Mouse (Mus musculus) kidney, postnatal 4 days (tissue): ENCODE measurements at regions not wholly inside any gene's neighbourhood (a gene's known extent, or its start where the extent isn't known, plus 50 kb on each side); places are given as distances from the start of the nearest gene placed in this dataset.

ENCODE experiments used
- DNase-seq, 2 experiments: peaks; one replicate each; pipeline ENCODE4 v3.0.0; 2021; ENCODE audit warnings: mixed read lengths in 2 of 2

DNA sequence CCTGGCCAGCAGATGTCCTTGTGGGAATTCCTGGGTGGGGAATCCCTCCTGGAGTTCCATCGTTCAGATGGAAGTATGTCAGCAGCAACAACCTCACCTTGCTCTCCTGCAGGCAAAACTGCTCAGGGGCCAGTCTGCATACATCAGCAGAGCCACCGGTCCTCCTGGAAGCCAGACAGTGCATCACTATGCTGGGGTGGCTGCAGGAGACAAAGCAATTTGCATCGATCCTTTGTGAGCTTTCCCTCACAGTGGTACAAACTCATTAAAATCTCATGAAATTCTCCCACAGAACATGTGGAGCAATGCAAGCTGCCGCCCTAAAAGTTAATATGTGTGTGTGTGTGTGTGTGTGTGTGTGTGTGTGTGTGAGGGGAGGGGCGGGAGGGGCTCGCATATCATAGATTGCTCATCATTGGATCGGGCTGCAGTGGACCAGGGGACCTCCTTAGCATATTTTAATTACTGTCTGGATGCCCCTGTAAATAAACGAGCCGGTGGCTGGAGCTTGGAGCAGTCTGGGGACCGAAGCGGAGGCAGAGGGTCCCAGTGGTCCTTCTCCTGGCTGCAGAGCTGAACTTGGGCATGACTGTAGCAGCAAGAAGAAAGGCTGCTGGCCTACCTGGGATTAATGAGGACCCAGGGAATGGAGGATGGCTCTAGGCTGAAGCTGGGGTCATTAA lies 597.8 kb downstream of the Vrk1 start:
- no peak for DNase-seq

DNA sequence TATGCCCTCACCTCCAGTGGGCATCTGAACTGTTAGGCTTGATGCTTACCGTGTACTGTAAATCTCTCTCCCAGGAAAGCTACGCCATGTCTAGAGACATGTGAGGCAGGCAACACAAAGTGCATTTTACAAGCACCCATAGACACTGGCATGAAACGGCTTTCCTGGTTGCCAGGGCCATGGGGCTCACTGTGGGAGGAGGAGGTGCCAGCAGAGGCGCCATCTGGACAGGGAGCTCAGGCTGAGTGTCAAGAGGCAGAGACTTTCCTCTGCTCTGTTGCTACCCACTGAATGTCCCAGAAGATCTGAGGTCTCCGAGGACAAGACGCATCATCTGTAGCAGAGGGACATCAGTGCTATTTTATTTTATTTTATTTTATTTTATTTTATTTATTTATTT lies 608.7 kb downstream of the Vrk1 start:
- DNase-seq, result no peak

DNA sequence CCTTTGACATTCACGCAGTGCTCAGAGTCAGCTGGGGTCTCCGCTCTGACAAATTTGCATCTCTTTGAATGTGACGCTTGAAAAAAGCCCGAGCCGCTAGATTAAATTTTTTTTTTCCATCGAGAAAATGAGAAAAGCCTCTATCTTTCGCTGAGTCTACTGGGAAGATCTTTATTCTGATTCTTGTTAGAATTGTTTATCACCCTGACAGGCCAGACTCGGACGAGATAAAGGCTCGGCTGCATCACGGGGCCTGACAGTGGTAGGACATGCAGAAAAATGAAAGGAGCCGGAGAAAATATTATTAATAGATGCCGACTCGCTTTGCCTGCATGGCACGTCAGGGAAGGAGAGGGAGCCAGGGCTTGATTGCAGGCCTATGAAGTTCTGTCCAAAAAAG lies 616.8 kb downstream of the Vrk1 start:
- no peak for DNase-seq

DNA sequence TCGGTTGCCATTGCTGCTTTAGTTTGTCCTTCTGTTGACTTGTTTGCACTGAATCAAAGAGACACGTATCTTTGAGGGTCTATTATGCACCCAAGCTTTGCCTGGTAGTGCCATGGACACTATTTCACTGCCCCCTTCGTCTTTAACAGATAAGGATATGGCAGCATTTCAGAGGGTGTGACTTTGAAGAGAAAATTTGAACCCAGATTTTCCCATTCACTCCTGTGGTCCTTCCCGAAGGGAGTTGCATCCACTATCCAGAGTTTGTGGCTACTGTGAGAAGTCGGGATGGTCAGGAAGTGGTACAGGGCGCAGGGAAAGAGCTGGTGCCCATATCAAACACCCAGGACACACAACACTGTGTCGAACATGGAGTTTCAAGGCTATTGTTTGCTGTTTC lies 622.5 kb downstream of the Vrk1 start:
- DNase-seq, result no peak

DNA sequence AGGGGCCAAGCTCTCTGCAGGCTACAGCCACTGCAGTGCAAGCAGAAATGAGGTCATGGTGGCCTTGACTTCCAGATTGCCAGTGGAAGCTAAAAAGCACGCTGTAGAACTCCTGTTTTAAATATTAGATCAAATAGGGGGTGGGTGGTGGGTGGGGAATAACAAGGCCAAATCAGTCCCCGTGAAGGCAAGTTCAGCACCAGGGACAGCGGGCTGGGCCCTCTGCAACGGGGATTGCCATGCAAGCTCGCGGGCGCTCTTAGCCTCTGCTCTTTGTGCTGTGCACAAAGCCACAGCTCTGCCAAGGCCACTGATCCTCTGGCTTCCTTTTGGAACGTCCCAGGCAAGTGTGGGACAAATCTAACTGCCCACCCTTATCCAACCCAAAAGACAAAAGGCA lies 623.1 kb downstream of the Vrk1 start:
- DNase-seq, result peak; percentile 84 to 85

DNA sequence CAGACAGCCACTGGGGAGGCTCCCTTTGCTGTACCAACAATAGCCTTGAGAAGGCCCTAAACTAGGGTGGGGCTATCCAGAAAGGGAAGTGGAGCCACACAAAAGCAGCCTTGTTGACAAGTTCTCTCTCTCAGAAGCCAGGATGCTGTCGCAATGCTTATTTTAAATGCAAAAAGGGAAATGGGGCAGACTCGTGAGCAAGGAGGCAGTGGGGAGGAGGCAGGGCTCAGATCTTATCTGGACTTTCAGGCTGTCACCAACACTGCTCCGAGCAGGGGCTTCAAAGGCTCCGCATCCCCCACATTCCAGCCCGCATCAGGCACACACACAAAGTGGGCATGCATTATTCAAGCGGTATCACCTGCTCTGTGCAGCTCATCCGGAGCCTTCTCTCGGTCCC lies 648.3 kb downstream of the Vrk1 start:
- no peak for DNase-seq

DNA sequence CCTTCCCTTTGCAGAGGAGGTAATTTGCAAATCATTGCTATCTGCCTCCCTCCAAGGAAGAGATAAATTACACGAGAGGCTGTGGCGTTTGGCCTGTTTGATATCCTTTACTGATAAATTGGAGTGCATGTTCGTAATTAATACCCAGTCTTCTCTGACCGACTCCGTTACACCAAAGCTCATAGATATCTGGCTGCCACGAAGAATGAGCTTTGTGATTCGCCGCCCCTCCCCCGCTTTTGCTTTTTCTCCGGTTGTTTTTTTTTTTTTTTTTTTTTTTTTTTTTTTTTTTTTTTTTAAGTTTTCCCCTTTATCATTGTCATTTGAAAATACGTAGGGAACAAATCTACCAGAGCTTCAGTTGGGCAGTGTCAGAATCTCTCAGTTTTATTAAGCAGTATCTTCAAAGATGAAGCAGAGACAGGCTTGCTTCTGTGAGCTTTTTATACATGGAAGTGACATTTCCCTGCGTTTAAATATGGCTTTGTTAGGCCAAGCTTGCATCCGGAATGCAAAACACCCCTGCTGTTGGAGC lies 663.3 kb downstream of the Vrk1 start:
- DNase-seq, result peak; percentile 21 to 25

DNA sequence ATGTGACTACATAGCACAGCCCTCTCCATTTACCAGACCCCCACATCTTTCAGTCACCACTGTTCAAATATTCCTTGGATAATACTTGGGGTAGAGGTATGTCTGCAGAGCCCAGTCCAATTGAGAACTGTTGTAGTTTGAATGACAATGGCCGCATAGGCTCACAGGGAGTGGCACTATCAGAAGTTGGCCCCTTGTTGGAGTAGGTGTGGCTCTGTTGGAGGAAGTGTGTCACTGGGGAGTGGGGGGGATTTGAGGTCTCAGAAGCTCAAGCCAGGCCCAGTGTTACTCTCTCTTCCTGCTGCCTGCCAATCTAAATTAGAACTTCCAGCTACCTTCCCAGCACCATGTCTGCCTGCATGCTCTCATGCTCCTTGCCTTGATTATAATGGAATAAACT lies 664.7 kb downstream of the Vrk1 start:
- DNase-seq, result no peak

DNA sequence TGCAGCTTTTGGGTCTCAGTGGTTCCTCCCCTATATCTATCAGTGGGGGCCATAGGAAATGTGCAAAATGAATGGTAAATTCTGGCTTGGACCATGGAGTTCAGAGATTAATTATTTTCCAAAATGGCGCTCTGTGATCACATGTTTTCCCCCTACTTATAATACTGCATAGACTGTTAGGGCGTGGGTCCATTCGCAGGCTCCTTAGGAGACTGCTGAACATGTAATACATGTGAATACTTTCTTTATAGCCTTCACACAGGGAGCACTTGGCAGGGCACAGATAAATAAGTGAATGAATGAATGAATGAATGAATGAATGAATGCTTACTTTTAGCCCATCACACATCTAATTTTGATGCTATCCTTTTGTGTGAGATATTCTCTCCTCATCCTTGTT lies 666.1 kb downstream of the Vrk1 start:
- no peak for DNase-seq

DNA sequence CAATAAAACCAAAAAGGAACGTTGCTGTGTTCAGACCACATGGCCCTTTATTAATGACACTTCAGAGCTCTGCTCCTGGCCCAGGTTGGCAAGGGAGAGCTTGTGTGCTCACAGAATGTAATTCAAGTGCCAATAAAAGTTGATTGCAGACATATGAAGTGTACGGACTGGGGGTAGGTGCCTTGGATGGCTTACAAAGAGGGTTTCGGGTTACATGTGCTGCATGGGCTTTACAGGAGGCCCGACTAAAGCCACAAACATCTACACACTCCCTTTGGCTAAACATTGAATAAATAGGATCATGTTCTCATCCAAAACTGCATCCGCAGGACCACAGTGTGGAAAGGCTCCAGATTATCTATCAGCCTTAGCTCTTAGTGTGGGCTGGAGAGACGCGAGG lies 666.5 kb downstream of the Vrk1 start:
- DNase-seq, result no peak

DNA sequence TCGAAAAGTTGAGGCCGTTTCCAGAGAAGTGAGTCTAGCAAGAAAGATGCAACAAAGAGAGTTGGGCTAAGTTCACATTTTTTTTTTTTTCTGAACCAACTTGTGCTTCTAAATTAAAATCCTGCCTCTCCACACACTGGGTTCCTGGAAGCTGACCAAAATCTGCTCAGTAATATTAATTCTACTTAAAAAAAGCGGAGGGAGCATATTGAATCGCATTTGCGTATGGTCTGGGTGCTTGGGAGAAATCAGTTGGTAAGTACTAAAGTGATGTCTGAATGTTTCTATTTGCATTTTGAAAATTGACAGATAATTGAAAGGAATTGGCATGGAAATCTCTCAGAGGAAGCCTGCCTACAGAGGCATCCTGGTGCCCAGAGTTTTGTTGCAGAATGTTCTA lies 676.0 kb downstream of the Vrk1 start:
- DNase-seq, result no peak

DNA sequence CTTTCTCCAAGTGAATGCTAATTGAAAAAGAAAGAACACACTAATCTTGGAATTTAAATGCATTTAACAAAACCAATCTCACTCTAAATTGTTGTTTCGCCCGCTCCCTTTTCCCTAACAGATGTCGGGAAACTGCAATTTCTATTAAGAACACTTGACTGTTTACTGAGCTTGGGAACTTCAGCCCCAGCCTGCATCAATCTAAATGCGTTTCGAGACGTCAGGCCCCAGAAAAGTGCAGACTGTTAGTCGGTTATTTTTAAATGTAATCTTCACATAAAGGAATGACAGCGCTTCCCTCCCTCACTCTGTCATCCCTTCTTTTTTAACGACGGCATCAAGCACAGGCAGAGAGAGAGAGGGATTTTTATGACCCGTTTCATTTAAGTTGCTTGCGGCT lies 677.7 kb downstream of the Vrk1 start:
- DNase-seq, result no peak

DNA sequence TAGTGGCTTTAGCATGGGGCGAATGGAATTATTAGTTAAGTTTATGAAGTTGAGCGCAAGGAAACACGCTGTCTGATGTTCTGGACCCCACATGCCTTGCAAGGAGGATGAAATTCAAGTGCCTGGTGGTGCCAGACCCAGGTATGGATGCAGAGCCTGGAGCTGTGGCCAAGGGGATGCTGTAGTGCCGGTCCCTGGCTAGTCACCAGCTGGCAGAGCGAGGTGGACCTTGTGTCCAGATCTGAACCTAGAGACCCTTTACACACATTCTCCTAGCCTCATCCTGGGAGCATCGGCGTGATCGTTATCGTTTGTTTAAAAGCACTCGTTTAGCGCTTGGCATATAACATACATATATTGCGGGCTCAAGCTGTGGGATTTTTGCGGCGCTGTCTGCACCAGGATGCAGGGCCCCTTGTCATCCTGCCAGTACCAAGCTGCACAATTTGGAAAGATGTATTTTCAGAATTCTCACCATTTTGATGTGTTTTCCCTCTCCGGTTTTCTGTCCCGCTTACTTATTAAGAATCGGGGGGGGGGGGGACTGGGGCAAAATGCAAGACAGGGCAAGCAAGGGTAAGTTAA lies 678.2 kb downstream of the Vrk1 start:
- no peak for DNase-seq

DNA sequence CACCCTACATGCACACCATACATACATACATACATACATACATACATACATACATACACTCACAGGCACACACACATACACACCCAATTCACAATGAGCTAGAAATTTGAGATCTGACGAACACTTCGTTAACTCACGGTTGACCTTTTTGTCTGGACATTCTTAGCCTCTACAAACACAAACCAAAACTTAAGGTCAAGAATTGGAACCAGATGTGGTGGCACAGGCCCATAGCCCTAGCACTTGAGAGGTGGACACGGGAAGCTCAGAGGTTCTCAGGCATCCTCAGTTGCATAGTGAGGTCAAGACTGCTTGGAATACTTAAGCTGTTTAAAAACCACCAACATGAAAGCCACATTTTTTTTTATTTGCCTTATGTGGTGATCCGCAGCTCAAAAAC lies 692.9 kb downstream of the Vrk1 start:
- no peak for DNase-seq

DNA sequence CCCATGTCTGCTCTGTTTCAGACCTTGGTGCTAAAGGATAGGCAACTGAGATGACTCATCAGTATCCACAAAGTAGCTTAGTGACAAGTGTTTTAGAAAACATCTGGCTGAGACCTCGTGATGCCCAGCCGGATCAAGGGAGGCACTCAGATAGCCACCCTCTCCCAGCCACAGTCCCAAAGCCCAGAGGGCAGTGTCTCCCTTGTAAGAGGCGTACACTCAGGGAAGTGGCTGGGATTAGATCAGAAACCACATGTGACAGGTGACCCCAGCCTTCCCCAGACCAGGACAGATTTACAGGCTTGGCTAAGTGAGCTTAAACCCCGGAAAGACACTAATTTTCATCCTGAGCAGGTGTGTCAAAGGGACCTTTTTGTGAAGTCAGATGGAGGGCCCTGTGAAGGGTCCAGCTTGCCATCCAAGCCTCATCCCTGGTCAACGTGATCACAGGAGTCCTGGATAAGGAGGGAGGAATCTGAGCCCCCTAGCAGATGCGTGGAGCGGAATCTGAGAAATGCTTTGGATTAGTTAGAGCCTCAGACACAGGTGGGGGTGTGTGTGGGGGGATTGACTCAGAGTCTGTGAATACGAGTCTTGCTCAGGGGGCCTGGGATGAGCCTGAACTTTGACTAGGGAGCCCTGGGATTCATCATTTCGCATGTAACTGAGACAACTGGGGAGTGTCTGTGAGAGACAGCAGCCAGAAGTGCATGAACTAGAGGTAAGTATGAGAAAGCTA lies 711.4 kb downstream of the Vrk1 start:
- peak in 1 of 2 experiments; percentile 2 for DNase-seq

DNA sequence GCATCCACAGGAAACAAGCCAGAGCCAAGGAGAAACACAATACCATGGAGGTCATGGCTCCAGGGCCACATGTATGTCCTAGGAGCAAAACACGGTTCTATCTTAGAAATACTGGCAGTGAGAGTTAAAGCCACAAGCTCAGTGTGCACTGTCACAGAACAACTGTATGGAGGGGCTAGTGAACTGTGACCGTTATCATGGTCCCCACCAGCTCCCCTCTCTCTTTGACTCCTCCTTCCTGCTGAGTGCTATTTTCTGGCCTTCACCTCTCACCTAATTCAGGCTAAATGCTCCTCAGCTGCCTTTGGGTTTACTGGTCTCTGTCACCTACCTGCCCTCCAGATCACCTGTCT lies 712.0 kb downstream of the Vrk1 start:
- DNase-seq, result no peak

DNA sequence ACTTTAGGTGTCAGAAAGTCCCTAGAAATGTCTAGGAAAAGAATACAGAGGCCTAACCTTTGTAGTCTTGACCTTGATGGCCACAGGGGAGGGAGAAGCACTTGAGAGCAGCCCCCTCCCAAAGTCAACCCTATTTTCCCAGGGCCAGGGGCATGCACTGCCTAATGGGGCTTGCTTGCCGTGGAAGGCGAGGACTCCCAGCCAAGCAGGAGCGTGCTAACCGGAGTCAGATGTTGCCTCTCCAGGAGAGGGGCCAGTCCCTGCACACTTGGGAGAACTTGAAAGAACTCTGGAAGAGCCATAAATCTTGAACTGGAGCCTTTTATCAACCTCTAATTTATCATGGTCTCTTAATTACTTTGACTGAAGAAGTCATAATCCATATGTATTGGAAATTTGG lies 712.7 kb downstream of the Vrk1 start:
- no peak for DNase-seq

DNA sequence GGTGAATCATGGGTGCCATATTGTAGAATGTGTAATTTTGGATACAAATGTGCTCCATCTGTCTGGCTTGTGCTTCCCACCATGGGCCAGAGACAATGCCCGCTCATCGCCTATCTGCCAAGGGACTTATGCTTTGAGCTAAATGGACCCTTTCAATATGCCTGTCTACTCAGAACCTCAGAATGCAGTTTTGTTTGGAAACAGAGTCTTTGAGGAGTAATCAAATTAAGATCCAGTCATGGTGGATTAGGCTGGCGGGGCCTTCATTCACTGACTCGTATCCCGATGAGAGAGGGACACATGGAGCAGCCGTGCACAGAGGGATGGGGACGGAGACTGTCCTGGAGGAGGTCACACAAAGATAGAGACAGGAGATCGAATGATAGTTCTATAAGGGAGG lies 716.9 kb downstream of the Vrk1 start:
- DNase-seq, result no peak

DNA sequence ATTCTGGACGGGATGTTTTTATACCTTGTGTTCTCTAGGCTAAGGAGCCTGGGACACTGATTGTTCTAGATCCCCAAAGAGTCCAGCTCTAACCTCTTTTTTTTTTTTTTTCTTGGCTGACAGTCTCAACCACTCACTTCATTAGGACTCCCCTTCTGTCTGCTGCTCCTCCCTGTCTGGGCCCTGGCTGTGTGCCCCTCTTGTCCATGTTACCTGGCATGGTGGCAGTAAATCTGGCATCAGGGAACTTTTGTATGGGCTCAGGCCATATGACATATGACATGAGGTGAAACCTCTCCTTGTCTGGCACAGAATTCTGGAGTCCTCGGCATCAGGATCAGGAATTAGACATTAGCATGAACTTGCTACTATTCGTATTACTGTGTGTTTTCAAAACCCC lies 717.5 kb downstream of the Vrk1 start:
- DNase-seq, result no peak

DNA sequence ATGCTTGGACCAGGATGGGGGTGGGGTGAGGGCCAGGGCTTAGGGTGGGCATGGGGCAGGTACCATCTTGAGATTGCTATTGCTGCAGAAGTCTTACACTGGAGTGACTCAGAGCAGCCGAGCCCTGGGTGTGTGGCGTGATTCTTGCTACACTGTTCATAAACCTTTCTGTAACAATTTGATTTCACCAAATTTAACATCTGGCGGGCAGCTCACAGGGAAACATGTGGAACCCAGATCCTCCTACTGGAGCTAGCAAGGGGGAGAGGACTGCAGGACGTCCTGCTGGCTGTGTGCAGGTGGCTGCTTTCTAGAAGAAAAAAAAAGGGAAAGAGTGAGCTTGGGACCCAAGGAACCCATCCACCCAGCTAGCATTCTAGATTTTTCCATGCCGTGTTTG lies 719.7 kb downstream of the Vrk1 start:
- DNase-seq, result no peak

DNA sequence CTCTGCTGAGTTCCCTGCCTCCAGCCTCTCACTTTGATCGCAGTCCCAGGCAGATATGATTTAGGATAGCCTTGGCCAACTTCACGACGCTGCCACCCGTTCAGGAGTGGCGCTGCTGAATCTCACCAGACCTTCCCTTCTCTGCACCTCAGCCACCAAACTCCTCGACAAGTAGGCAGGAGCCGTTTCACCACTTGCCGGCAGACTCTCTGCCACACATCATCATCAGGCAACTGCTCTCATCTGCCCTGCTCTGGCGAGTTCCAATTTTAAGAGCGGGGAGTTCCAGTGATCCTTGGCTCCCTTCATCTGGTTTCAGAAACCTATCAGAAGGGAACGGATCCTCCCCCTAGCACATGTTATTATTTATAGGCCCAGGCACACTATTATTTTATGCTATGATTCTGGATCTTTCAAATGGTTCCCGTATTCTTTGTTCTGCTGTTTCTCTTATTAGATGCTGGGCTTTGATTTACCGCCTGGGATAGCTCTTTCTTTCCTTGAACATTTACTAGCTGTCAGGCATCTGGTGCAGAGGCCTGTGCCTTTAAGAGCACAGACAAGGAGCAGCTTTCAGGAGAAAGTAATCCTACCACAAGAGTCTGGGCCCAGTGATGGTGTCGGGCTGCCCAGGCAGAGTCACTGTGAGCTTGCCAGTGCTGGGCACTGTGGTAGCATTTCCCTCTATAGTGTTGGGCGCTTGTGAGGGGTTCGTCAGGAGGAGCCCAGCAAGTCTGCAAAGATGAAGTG lies 722.3 kb downstream of the Vrk1 start:
- DNase-seq, result no peak

DNA sequence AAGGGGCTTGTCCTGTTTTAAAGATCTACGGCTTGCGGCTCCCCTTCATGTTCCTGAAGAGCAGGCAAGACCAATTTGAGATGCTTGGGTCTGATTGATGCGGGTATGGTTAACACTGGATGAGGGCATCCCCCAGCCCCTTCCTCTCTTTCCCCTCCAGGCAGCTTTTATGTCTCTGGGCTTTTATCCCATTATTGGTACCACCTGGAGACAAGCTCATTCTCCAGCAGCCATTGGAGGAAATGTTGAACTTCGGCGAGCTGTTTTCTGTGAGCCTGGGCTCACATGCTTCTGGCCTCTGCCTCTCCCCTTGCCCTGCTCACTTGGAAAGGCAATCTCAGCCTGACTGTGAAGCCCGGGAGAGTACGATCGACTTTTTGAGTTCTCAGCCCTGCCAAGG lies 738.7 kb downstream of the Vrk1 start:
- DNase-seq, result no peak

DNA sequence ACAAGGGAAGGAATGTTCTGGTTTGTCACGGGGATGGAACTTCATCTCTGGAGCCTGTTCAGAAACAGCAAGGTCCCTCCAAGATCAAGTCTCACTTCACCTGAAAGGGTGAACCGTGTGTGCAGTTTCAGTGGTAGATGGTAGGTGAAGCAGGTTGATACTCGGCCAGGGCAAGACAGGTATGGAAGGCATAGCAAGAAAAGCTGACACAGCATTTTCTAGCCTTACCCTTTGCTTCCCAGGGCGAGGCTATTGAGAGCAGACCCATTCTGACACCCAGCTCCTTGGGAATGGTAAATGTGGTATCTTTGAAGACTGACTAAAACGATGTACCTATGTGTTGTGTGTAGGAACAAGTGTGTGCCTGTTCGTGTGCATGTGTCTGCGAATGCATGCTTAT lies 724.9 kb upstream of the 3110018I06Rik start:
- no peak for DNase-seq

DNA sequence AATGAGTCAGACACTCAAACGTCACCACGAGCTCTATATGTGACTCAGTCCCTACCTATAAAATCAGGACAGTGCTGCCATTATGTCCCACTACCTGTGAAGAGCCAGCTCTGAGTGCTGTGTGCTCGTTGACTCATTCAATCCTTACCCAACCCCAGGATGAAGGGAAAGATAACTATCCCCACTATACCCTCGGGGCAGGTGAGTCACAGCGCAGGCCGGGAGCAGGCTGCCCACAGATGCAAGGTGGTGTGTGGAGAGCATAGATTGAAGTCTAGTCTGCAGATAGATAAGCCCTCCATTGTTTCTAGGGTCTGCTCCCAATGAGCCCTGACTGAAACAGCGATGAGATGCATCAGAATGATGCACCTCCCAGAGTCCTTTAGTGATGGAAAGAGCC lies 723.9 kb upstream of the 3110018I06Rik start:
- DNase-seq, result no peak
